Mouse (Mus musculus): ENCODE measurements around the gene Rad51.

DNA sequence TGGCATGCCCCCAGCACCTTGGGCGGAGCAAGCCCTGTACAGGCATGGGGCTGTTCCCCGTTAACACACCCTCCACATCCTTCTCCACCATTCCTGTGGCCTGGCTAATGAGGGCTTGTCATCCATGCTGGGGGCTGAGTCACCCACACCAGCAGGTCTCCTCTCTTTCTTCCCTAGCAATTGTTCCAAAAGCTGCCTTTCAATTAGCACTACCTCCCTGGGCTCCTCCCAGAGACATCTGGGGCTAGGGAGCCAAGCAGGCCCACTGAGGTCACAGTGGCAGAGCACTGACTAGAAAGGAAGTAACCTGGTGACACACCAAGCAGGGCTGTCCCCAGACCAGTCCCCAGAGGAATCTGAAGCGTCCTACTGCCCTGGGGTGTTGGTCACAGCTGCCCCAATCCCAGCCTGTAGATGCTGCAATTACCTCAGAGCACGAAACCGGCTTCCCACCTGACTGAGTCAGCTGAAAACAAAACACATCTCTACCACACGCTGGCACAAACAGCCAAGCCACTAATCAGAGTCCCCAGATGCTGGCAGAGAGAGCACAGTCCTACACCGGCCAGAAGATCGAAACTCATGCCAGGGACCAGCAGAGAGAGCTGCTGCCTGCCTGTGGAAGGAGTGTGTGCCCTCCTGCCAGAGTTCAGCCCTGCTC, 61.5 kb downstream of the Rad51 start, which contains the start of gene Gm14137:
- TF ChIP-seq CTCF (IDR thresholded peaks at IDR 0.05; ENCODE audit: extremely low read depth, insufficient read depth, insufficient read length, insufficient replicate concordance) (no peak), POLR2A (IDR thresholded peaks at IDR 0.05; ENCODE audit: low read depth, low read length) (no peak)
